Mouse (Mus musculus): ENCODE results near the gene Adgrg1. TPM values are rescaled to one million over a fixed set of nuclear protein-coding genes. Genes with fewer than 3 reads are reported as not detected.

Adgrg1 gene
- 21.1 TPM for polyA plus RNA-seq (2015; fragmentation: Illumina TruSeq; extraction: RNeasy Lipid Tissue Mini Kit (QIAGEN cat#74804); ENCODE audit: insufficient read depth, low read depth, low replicate concordance)

GRCm38 (mm10) chr8:94974467-94975165, at the start of gene Adgrg1:
Gene Adgrg1 (plus strand): TSS chr8:94974751.

GRCm38 (mm10) chr8:95017451-95017850, 42.9 kb downstream of the Adgrg1 start, which contains the start of gene Adgrg3:
Gene Adgrg3 (plus strand): TSS chr8:95017692.

GRCm38 (mm10) chr8:95054927-95055510, 80.5 kb downstream of the Adgrg1 start, which contains the start of gene Drc7:
Gene Drc7 (plus strand): TSS chr8:95055103.

Other genes starting within 250 kb of the Adgrg1 start
- not detected for gene Ccl22, start 229.2 kb upstream of the Adgrg1 start, polyA plus RNA-seq (2015; fragmentation: Illumina TruSeq; extraction: RNeasy Lipid Tissue Mini Kit (QIAGEN cat#74804); ENCODE audit: insufficient read depth, low read depth, low replicate concordance)
- gene Cx3cl1, start 202.7 kb upstream of the Adgrg1 start, polyA plus RNA-seq (2015; fragmentation: Illumina TruSeq; extraction: RNeasy Lipid Tissue Mini Kit (QIAGEN cat#74804); ENCODE audit: insufficient read depth, low read depth, low replicate concordance) = 5.9 TPM
- not detected for gene Ccl17, start 164.3 kb upstream of the Adgrg1 start, polyA plus RNA-seq (2015; fragmentation: Illumina TruSeq; extraction: RNeasy Lipid Tissue Mini Kit (QIAGEN cat#74804); ENCODE audit: insufficient read depth, low read depth, low replicate concordance)
- 24.9 TPM for gene Coq9, start 136.4 kb upstream of the Adgrg1 start, polyA plus RNA-seq (2015; fragmentation: Illumina TruSeq; extraction: RNeasy Lipid Tissue Mini Kit (QIAGEN cat#74804); ENCODE audit: insufficient read depth, low read depth, low replicate concordance)
- 8.0 TPM for gene Ciapin1, start 136.4 kb upstream of the Adgrg1 start, polyA plus RNA-seq (2015; fragmentation: Illumina TruSeq; extraction: RNeasy Lipid Tissue Mini Kit (QIAGEN cat#74804); ENCODE audit: insufficient read depth, low read depth, low replicate concordance)
- 12.7 TPM for gene Polr2c, start 117.3 kb upstream of the Adgrg1 start, polyA plus RNA-seq (2015; fragmentation: Illumina TruSeq; extraction: RNeasy Lipid Tissue Mini Kit (QIAGEN cat#74804); ENCODE audit: insufficient read depth, low read depth, low replicate concordance)
- gene Dok4, start 98.4 kb upstream of the Adgrg1 start, polyA plus RNA-seq (2015; fragmentation: Illumina TruSeq; extraction: RNeasy Lipid Tissue Mini Kit (QIAGEN cat#74804); ENCODE audit: insufficient read depth, low read depth, low replicate concordance) = 6.9 TPM
- gene Ccdc102a, start 56.7 kb upstream of the Adgrg1 start, polyA plus RNA-seq (2015; fragmentation: Illumina TruSeq; extraction: RNeasy Lipid Tissue Mini Kit (QIAGEN cat#74804); ENCODE audit: insufficient read depth, low read depth, low replicate concordance) = 2.3 TPM
- 0.39 TPM for gene Adgrg5, start 51.1 kb upstream of the Adgrg1 start, polyA plus RNA-seq (2015; fragmentation: Illumina TruSeq; extraction: RNeasy Lipid Tissue Mini Kit (QIAGEN cat#74804); ENCODE audit: insufficient read depth, low read depth, low replicate concordance)
- gene Adgrg3, start 42.9 kb downstream of the Adgrg1 start, polyA plus RNA-seq (2015; fragmentation: Illumina TruSeq; extraction: RNeasy Lipid Tissue Mini Kit (QIAGEN cat#74804); ENCODE audit: insufficient read depth, low read depth, low replicate concordance) = 3.5 TPM
- not detected for gene Drc7, start 80.4 kb downstream of the Adgrg1 start, polyA plus RNA-seq (2015; fragmentation: Illumina TruSeq; extraction: RNeasy Lipid Tissue Mini Kit (QIAGEN cat#74804); ENCODE audit: insufficient read depth, low read depth, low replicate concordance)
- 3.3 TPM for gene Katnb1, start 106.4 kb downstream of the Adgrg1 start, polyA plus RNA-seq (2015; fragmentation: Illumina TruSeq; extraction: RNeasy Lipid Tissue Mini Kit (QIAGEN cat#74804); ENCODE audit: insufficient read depth, low read depth, low replicate concordance)
- gene Kifc3, start 228.1 kb downstream of the Adgrg1 start, polyA plus RNA-seq (2015; fragmentation: Illumina TruSeq; extraction: RNeasy Lipid Tissue Mini Kit (QIAGEN cat#74804); ENCODE audit: insufficient read depth, low read depth, low replicate concordance) = 29.2 TPM